Mouse (Mus musculus) hindbrain, embryonic 16.5 days (tissue): ENCODE data around the gene Rims4. TPM values are rescaled to one million over a fixed set of nuclear protein-coding genes. Genes with fewer than 3 reads are reported as not detected.

Source experiments
- ATAC-seq: fragments of 200-750 bp; cut with Nextera tagmentation; 2 replicates; pipeline ENCODE4 v1.8.0; 2017; ENCODE audit warnings: moderate TSS enrichment, moderate library complexity
- H3K27ac ChIP-seq: fragments of 300-500 bp; sonication (generic); 2 replicates; pipeline ENCODE4 v1.5.1; 2014; ENCODE audit warnings: low read depth, mild to moderate bottlenecking, control low read depth, low read length, moderate library complexity
- H3K27me3 ChIP-seq: fragments of 300-500 bp; sonication (generic); replicated peaks from 2 replicates; pipeline ENCODE4 v1.6.1; 2014; ENCODE audit warnings: low read length; ENCODE audit not compliant: control insufficient read depth, insufficient read depth
- H3K36me3 ChIP-seq: fragments of 300-500 bp; sonication (generic); 2 replicates; pipeline ENCODE4 v1.6.1; 2014; ENCODE audit warnings: mild to moderate bottlenecking, low read length, moderate library complexity, mixed read lengths; ENCODE audit not compliant: control insufficient read depth, insufficient read depth
- H3K4me1 ChIP-seq: fragments of 300-500 bp; sonication (generic); 2 replicates; pipeline ENCODE4 v1.6.1; 2014; ENCODE audit warnings: low read depth, low read length; ENCODE audit not compliant: control insufficient read depth, insufficient read depth
- H3K4me2 ChIP-seq: fragments of 300-500 bp; sonication (generic); 2 replicates; pipeline ENCODE4 v1.6.1; 2014; ENCODE audit warnings: mild to moderate bottlenecking, low read length, control low read depth, moderate library complexity
- H3K4me3 ChIP-seq: fragments of 300-500 bp; sonication (generic); 2 replicates; pipeline ENCODE4 v1.5.1; 2014; ENCODE audit warnings: mild to moderate bottlenecking, low read length, control low read depth, moderate library complexity
- H3K9ac ChIP-seq: fragments of 300-500 bp; sonication (generic); 2 replicates; pipeline ENCODE4 v1.6.1; 2014; ENCODE audit warnings: low read depth, mild to moderate bottlenecking, control low read depth, low read length, moderate library complexity
- H3K9me3 ChIP-seq: fragments of 300-500 bp; sonication (generic); 2 replicates; pipeline ENCODE4 v1.6.1; 2014; ENCODE audit warnings: mild to moderate bottlenecking, low read length, moderate library complexity; ENCODE audit not compliant: control insufficient read depth
- WGBS: fragments of 180-500 bp; shearing (Covaris S2); extraction: QIAGEN DNeasy Blood & Tissue Kit; methylation state at CpG from one replicate; pipeline ENCODE4 v1.1.7; 2014; 5-methylcytosine and 5-hydroxymethylcytosine counted together
- polyA plus RNA-seq: library from polyadenylated mRNA; unstranded; fragments of >200 nt; fragmentation: Nextera tagmentation; extraction: Ambion mirVana; gene quantifications from 2 replicates; pipeline ENCODE4 v1.2.1, GENCODE M21; 2015

The Rims4 gene
- polyA plus RNA-seq, 1 experiment from 2014 or later = 7.9 TPM

DNA sequence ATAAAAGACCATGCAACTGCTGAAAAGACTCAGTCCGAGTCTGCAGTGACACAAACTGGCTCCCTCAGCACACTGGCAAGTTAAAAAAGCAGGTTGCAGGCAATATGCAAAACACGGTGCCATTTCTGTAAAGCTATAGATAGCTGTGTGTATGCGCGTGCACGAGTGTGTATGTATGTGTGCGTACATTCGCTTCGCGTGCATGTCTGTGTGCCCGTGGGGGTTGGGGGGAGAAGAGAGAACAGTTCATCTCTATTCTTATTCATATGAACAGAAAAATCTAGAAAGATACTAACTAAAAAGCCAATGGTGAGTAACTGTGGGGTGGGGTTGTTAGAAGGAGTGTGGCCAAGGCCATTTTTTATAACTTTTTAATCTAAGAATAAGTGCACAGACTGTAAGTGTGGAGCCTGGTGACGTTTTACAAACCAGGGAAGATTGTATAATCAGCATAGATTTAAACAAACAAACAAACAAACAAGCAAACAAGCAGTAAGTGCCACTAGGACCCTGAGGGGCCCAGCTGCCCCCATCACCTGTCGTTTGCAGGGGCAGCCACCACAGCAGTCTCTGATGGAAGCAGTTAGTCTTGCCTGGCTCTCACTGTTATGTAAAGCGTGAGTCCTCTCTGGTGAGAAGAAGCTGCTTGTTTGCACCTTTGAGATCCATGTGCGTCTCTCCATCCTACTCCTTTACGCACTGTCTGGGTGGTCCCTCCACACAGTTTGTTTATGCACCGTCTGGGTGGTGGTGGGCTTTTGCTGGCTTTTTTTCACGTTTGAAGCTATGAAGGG is 35.4 kb downstream of the Rims4 start:
- Histone ChIP-seq H3K9me3 (no peaks in the 10 kb centered on the region), H3K27me3 (no peaks in the 10 kb centered on the region), H3K36me3 (no peaks in the 10 kb centered on the region), H3K9ac (0 out of 2 replicates have a peak overlapping the region, but pooled peaks have one; percentile 24), H3K4me3 (no peak overlapping the region), H3K27ac (no peak overlapping the region), H3K4me2 (no peak overlapping the region), H3K4me1 (no peaks in the 10 kb centered on the region; the same call in 1 of the 2 replicates)
- 67% methylated on average over 17 of the region's 17 CpGs for WGBS
- ATAC-seq = no peak

DNA sequence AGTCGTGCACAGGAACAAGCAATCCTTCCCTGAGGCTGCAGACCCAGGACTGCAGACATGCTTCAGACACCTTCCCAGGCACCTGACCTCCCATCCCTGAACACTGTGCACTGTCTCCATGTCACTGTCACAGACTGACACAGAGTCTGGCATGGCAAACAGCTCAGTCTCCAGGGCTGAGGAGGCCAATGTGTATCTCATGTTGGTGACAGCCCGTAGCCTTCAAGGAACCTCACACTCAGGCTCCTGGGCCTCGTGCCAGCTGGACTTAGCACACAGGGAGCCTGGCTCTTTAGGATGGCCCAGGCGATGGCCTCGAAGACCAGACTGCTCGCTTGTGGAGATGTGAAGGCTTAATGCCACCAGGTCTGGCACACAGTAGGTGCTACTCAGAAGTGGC is 37.6 kb downstream of the Rims4 start:
- H3K4me1 ChIP-seq = peaks cover 14% of the 10 kb centered on the region
- H3K36me3 ChIP-seq = no peaks in the 10 kb centered on the region
- 70% methylated on average over 6 of the region's 6 CpGs for whole genome bisulfite sequencing
- no peak overlapping the region for H3K27ac ChIP-seq
- H3K9ac ChIP-seq = no peak overlapping the region
- H3K9me3 ChIP-seq = no peaks in the 10 kb centered on the region
- no peaks in the 10 kb centered on the region for H3K27me3 ChIP-seq
- H3K4me3 ChIP-seq = no peak overlapping the region
- H3K4me2 ChIP-seq = no peak overlapping the region
- no peak for ATAC-seq

DNA sequence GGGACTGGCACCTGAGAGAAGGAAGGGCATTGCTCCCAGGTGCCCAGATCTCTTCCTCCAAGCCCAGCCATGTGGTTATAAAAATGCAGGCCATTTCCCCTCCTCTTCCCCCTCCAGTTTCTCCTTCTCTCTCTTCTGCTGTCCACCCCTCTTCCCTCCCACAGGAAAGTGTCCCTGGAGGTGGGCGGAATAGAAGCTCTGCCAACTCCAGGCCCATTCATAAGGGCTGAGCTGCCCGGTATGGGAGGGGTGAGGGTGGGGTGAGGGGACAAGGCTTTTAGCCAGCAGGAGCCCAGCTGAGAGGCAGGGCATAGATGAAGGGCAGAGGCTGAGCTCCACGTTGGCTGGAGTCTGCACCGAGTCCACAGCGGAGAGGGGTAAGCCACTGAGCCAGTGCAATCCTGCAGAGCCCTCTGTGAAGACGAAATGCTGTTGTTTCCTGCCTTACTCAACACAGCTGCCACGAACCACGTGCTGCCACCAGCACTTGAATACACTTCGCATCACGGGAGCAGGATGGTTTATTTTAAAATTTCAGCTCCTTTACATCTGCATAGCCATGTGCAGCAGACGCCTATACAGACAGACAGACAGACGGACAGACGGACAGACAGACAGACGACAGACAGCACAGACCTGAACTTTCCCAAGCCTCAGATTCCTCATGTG is 41.5 kb downstream of the Rims4 start:
- Histone ChIP-seq H3K27me3 (no peaks in the 10 kb centered on the region), H3K9me3 (no peaks in the 10 kb centered on the region), H3K27ac (no peak overlapping the region), H3K4me3 (no peak overlapping the region), H3K9ac (no peak overlapping the region), H3K4me1 (peaks cover 28% of the 10 kb centered on the region), H3K4me2 (no peak overlapping the region), H3K36me3 (no peaks in the 10 kb centered on the region)
- ATAC-seq = peak; percentile 52; the same call in 1 of the 2 replicates
- WGBS = 62% methylated on average over 14 of the region's 14 CpGs

DNA sequence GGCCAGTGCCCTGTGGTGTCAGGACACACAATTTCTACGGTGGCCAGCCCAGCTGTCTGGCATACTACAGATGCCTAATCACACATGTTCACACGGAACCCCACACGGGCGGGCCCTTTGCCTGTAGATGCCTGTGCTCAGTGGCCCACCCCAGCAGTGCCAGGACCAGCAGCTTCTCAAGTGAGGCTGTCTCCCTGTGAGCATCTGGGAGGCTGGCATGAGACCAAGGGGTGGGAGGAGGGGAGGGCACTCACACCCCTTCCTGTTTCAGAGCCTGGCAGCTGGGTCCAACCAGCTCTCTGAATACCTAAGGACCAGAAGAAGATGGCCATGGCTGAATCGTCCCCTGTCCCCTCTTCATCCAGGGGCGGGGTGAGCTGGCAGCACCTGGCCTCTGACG is 43.0 kb downstream of the Rims4 start:
- no peaks in the 10 kb centered on the region for H3K27me3 ChIP-seq
- peak; percentile 76 for ATAC-seq
- H3K9me3 ChIP-seq = no peaks in the 10 kb centered on the region
- no peak overlapping the region for H3K4me2 ChIP-seq
- H3K4me3 ChIP-seq = no peak overlapping the region
- peak overlapping the region; percentile 31 for H3K27ac ChIP-seq
- 47% methylated on average over 7 of the region's 7 CpGs for WGBS
- H3K36me3 ChIP-seq = no peaks in the 10 kb centered on the region
- no peak overlapping the region for H3K9ac ChIP-seq
- peaks cover 28% of the 10 kb centered on the region for H3K4me1 ChIP-seq

DNA sequence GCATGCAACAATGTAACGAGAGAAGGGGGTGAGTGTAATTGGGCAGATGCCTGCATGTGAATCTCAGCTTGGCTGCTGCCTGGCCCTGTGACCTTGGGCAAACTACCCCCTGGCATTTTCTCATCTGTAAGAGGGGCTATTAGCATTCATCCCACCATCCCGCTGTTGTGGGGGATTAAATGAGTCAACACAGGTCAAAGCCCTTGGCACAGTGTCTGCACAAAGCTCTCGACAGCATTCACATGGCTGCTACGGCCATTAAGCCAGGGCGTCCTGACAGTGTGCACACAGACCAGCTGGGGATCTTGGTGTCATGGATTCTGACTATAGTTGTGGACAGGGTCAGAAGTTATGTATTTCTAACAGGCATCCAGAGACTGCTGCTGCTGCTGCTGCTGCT is 43.6 kb downstream of the Rims4 start:
- Histone ChIP-seq H3K27ac (peak overlapping the region; percentile 12; the same call in 1 of the 2 replicates), H3K9me3 (no peaks in the 10 kb centered on the region), H3K27me3 (no peaks in the 10 kb centered on the region), H3K4me2 (no peak overlapping the region), H3K4me1 (peaks cover 29% of the 10 kb centered on the region), H3K9ac (no peak overlapping the region), H3K36me3 (no peaks in the 10 kb centered on the region), H3K4me3 (no peak overlapping the region)
- ATAC-seq = peak; percentile 70
- 15% methylated on average over 5 of the region's 5 CpGs for WGBS

DNA sequence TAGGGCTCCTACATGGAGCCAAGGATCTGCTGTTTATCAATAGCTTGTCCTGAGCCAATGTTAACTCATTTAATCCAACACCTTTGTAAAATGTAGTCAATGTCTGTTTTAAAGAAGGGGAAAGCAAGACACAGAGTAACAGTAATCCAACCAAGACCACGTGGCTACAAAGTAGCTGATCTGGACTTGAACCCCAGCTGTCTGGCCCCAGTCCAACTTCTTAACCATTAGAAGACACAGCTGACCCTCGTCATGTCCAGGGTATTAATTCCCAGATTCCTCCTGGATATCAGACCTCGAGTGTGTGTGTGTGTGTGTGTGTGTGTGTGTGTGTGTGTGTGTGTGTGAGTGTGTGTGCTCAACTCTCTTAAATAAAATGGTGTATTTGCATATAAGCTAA is 46.6 kb downstream of the Rims4 start:
- no peak for ATAC-seq
- 54% methylated on average over 3 of the region's 3 CpGs for WGBS
- no peak overlapping the region for H3K4me3 ChIP-seq
- no peak overlapping the region for H3K27ac ChIP-seq
- no peaks in the 10 kb centered on the region for H3K27me3 ChIP-seq
- H3K4me2 ChIP-seq = no peak overlapping the region
- H3K36me3 ChIP-seq = no peaks in the 10 kb centered on the region
- H3K9me3 ChIP-seq = no peaks in the 10 kb centered on the region
- H3K4me1 ChIP-seq = peaks cover 28% of the 10 kb centered on the region
- H3K9ac ChIP-seq = no peak overlapping the region

DNA sequence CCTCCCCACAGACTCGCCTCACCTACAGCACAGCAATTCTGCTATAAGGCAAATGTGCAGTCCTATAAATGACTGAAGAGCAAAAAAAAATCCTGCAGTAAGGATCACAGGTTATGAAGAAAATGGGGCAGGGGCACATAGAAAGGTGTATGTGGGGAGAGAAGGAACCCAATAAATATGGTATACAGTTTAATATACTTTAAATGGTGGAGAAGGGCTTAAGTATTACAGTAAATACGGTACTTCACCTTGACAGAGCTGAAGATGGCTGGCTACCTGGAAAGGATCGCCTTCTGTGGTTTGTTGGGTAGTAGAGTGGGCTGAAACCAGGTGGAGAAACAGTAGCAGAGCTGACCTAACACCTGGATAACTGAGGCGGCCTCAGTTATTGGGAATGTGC is 47.2 kb downstream of the Rims4 start:
- H3K4me3 ChIP-seq = no peak overlapping the region
- H3K27me3 ChIP-seq = no peaks in the 10 kb centered on the region
- no peak overlapping the region for H3K27ac ChIP-seq
- no peak for ATAC-seq
- peaks cover 21% of the 10 kb centered on the region for H3K4me1 ChIP-seq
- H3K9me3 ChIP-seq = no peaks in the 10 kb centered on the region
- no peak overlapping the region for H3K9ac ChIP-seq
- WGBS = 86% methylated on average over 4 of the region's 4 CpGs
- H3K4me2 ChIP-seq = no peak overlapping the region
- H3K36me3 ChIP-seq = no peaks in the 10 kb centered on the region

DNA sequence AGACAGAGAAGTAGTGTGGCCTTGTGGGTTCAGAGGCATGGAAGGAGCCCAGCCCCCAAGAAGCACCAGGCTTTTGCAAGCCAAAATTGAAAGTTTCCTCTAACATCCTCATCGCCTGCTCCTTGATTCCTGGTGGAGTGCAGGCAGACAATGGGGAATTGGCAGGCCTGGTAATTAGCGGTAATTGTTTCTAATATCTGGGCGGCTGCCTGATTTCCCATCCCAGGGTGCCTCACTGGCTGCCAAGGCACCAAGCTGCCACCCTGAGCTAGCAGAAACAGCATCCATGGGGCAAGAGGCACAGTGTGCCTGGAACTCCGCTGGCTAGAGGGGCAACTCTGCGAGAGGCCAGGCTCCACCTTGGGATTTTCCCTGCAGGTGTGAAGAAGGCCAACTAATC is 48.7 kb downstream of the Rims4 start:
- no peaks in the 10 kb centered on the region for H3K9me3 ChIP-seq
- H3K4me3 ChIP-seq = no peak overlapping the region
- no peaks in the 10 kb centered on the region for H3K36me3 ChIP-seq
- 35% methylated on average over 5 of the region's 5 CpGs for WGBS
- no peak overlapping the region for H3K9ac ChIP-seq
- no peak for ATAC-seq
- H3K4me1 ChIP-seq = peaks cover 7% of the 10 kb centered on the region
- H3K4me2 ChIP-seq = no peak overlapping the region
- no peak overlapping the region for H3K27ac ChIP-seq
- H3K27me3 ChIP-seq = no peaks in the 10 kb centered on the region

DNA sequence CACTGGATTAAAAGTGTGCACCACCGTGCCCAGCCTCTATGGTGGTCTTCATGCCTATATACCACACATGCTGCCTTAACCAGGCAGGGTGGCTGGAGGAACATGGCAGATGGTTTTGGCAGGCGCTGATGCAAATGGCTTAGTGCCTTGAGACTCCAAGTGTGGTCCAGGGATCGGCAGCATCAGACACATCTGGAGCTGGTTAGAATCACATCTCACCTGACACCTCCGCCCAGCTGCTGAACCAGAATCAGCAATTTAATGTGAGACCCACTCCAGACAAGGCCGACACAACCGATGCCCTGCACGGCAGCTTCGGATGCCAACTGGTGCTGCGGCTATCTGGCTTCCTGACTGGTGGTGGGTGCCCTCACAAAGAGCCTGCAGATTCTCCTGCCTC is 52.4 kb downstream of the Rims4 start:
- Histone ChIP-seq H3K36me3 (0 out of 2 replicates have a peak, but pooled peaks cover 8% of the 10 kb centered on the region), H3K4me1 (peaks cover 4% of the 10 kb centered on the region; the same call in 1 of the 2 replicates), H3K27me3 (no peaks in the 10 kb centered on the region), H3K4me2 (no peak overlapping the region), H3K4me3 (no peak overlapping the region), H3K27ac (no peak overlapping the region), H3K9me3 (no peaks in the 10 kb centered on the region), H3K9ac (no peak overlapping the region)
- 85% methylated on average over 9 of the region's 9 CpGs for WGBS
- no peak for ATAC-seq
